ENCODE assay signal across 31 mouse cellular contexts in genomic region chr1:40473640-40474039, GRCm38 (mm10). TPM values are rescaled to one million over a fixed set of nuclear protein-coding genes. Genes with fewer than 3 reads are reported as not detected.
DNase-seq lines count a peak whose midpoint lies in the region; ATAC-seq lines count a peak whose summit lies in the region.
"Had no signal": no experiment of that assay in that cellular context is flagged by ENCODE, and none has a peak within 500 bp of the region (broad histone marks: within the 10 kb centered on the region; RNA-seq: fewer than 3 reads in every experiment).

No protein-coding gene starts in this region.

- H3K27ac ChIP-seq in hindbrain, embryonic 10.5 days, result no peak overlapping the region
- H3K27ac ChIP-seq: embryonic facial prominence, embryonic 15.5 days; forebrain, embryonic 15.5 days; hindbrain, embryonic 15.5 days; kidney, embryonic 15.5 days; neural tube, embryonic 15.5 days; stomach, postnatal 0 days had no signal

- 83% methylated on average over 4 of the region's 4 CpGs for WGBS in hindbrain, embryonic 10.5 days

- H3K4me1 ChIP-seq in hindbrain, embryonic 10.5 days (replicated peaks), result no peaks in the 10 kb centered on the region
- H3K4me1 ChIP-seq: embryonic facial prominence, embryonic 15.5 days; forebrain, embryonic 15.5 days; hindbrain, embryonic 15.5 days; kidney, embryonic 15.5 days; neural tube, embryonic 15.5 days had no signal

- ATAC-seq in granulocyte monocyte progenitor cell, adult 5-6 weeks (replicated peaks; ENCODE audit: poor library complexity, severe bottlenecking), result peak; percentile 80
- ATAC-seq in monocyte, adult 5-6 weeks (replicated peaks; ENCODE audit: insufficient number of reproducible peaks, low FRiP score, low TSS enrichment, poor library complexity, severe bottlenecking), result peak; percentile 89
- ATAC-seq: forebrain, embryonic 15.5 days; intestine, postnatal 0 days had no signal

- H3K36me3 ChIP-seq in hindbrain, embryonic 10.5 days, result no peaks in the 10 kb centered on the region
- H3K36me3 ChIP-seq: embryonic facial prominence, embryonic 15.5 days; forebrain, embryonic 15.5 days; hindbrain, embryonic 15.5 days; kidney, embryonic 15.5 days; neural tube, embryonic 15.5 days had no signal

- no peaks in the 10 kb centered on the region for H3K9me3 ChIP-seq in hindbrain, embryonic 10.5 days
- H3K9me3 ChIP-seq: embryonic facial prominence, embryonic 15.5 days; forebrain, embryonic 15.5 days; hindbrain, embryonic 15.5 days; kidney, embryonic 15.5 days; megakaryocyte, embryonic 14.5 days; neural tube, embryonic 15.5 days had no signal

- H3K27me3 ChIP-seq in hindbrain, embryonic 10.5 days (ENCODE audit: insufficient read depth, poor library complexity, severe bottlenecking), result no peaks in the 10 kb centered on the region
- H3K27me3 ChIP-seq: embryonic facial prominence, embryonic 15.5 days; forebrain, embryonic 15.5 days; hindbrain, embryonic 15.5 days; kidney, embryonic 15.5 days; megakaryocyte, embryonic 14.5 days; neural tube, embryonic 15.5 days had no signal

- H3K4me3 ChIP-seq in hindbrain, embryonic 10.5 days, result no peak overlapping the region
- H3K4me3 ChIP-seq: embryonic facial prominence, embryonic 15.5 days; forebrain, embryonic 15.5 days; hindbrain, embryonic 15.5 days; kidney, embryonic 15.5 days; megakaryocyte, embryonic 14.5 days; myocyte; neural tube, embryonic 15.5 days had no signal

- peak; percentile 68 for DNase-seq in CD4-positive, CD25-positive, alpha-beta regulatory T cell, adult 2 months (ENCODE audit: low read depth, low spot score)
- peak; percentile 31 to 42 for DNase-seq in CD8-positive naive resting alpha-beta T cell, adult 2 months (ENCODE audit: low read depth in 2 of 2, low spot score in 2 of 2)
- DNase-seq in kidney, adult 9 months, result no peak
- no peak for DNase-seq in urinary bladder, adult 18-20 months (ENCODE audit: low spot score in 2 of 2)
- DNase-seq in heart, postnatal 4 days, result no peak
- no peak for DNase-seq in hindbrain, embryonic 10.5 days (ENCODE audit: low spot score)
- DNase-seq: adrenal gland, postnatal 14 days; cerebellum, adult 8-10 months; gastrocnemius, postnatal 36 days; kidney, postnatal 36 days; layer of hippocampus, postnatal 36 days; lung, embryonic 14.5 days; midbrain, embryonic 14.5 days; thymus, adult 2 months had no signal

RNA-seq across cellular contexts. Expression of gene Il18r1, which starts 8.3 kb away (rescaled TPM):
- 2.8 TPM in 1 of 2 replicates, not detected in the other for total RNA-seq in granulocyte monocyte progenitor cell, adult 5-6 weeks (2014; fragmentation: Nextera tagmentation)
- 0.82 and 1.6 TPM in 2 replicates for total RNA-seq in granulocyte monocyte progenitor cell, adult 5-6 weeks (2017)
- 83.7 to 308 TPM (median 89.9 TPM) in 3 replicates for total RNA-seq in monocyte, adult 5-6 weeks (2017)
- total RNA-seq in heart, postnatal 4 days (2021), result 1 to 10 TPM in 1 of 2 experiments, under 1 TPM in 1; 0.98 to 1.6 TPM
- polyA plus RNA-seq in hindbrain, embryonic 10.5 days (2016; fragmentation: Nextera tagmentation; extraction: Ambion mirVana), result not detected in 2 replicates
- total RNA-seq: ES-E14; gastrocnemius, postnatal 36 days; layer of hippocampus, adult 8-10 months; layer of hippocampus, postnatal 36 days had no signal
- polyA plus RNA-seq: C2C12; forebrain, embryonic 15.5 days; hindbrain, embryonic 15.5 days; limb, embryonic 11.5 days; midbrain, embryonic 14.5 days; myocyte; neural tube, embryonic 15.5 days had no signal

RNA-seq across cellular contexts. Expression of gene Il18rap, which starts 41.5 kb away (rescaled TPM):
- 7.3 and 8.7 TPM in 2 replicates for total RNA-seq in granulocyte monocyte progenitor cell, adult 5-6 weeks (2014; fragmentation: Nextera tagmentation)
- total RNA-seq in granulocyte monocyte progenitor cell, adult 5-6 weeks (2017), result 9.0 and 15.9 TPM in 2 replicates
- 129 to 500 TPM (median 141 TPM) in 3 replicates for total RNA-seq in monocyte, adult 5-6 weeks (2017)
- total RNA-seq in heart, postnatal 4 days (2021), result under 1 TPM; 0.07 to 0.25 TPM
- 0.15 and 0.21 TPM in 2 replicates for polyA plus RNA-seq in hindbrain, embryonic 10.5 days (2016; fragmentation: Nextera tagmentation; extraction: Ambion mirVana)
- total RNA-seq: gastrocnemius, postnatal 36 days had no signal
- polyA plus RNA-seq: heart, embryonic 14.5 days; hindbrain, embryonic 15.5 days had no signal

RNA-seq across cellular contexts. Expression of gene Il1rl1, which starts 44.3 kb away (rescaled TPM):
- total RNA-seq in granulocyte monocyte progenitor cell, adult 5-6 weeks (2014; fragmentation: Nextera tagmentation), result 1.1 and 3.3 TPM in 2 replicates
- total RNA-seq in granulocyte monocyte progenitor cell, adult 5-6 weeks (2017), result 2.0 and 2.1 TPM in 2 replicates
- 3.8 to 19.9 TPM (median 18.4 TPM) in 3 replicates for total RNA-seq in monocyte, adult 5-6 weeks (2017)
- total RNA-seq in heart, postnatal 4 days (2021), result 1 to 10 TPM in 1 of 2 experiments, under 1 TPM in 1; 0.77 to 1.4 TPM
- polyA plus RNA-seq in hindbrain, embryonic 10.5 days (2016; fragmentation: Nextera tagmentation; extraction: Ambion mirVana), result 0.03 and 0.04 TPM in 2 replicates
- total RNA-seq: ES-E14 had no signal
- polyA plus RNA-seq: forebrain, embryonic 15.5 days; hindbrain, embryonic 15.5 days; liver, adult 2 months had no signal

Comparison
In these comparisons a context has a peak if more than half of its experiments do, and no peak if none do; other contexts are left out.
1. DNase-seq: peak in CD4-positive, CD25-positive, alpha-beta regulatory T cell, adult 2 months (single experiment) and CD8-positive naive resting alpha-beta T cell, adult 2 months (2 of 2); none in kidney, adult 9 months (single experiment), urinary bladder, adult 18-20 months (0 of 2), heart, postnatal 4 days (single experiment) and hindbrain, embryonic 10.5 days (single experiment).
2. RNA of gene Il18r1, which starts 8.3 kb away (total RNA-seq): 83.7 to 308 TPM in monocyte, adult 5-6 weeks; 0.82 to 2.8 TPM in granulocyte monocyte progenitor cell, adult 5-6 weeks and 0.98 to 1.6 TPM in heart, postnatal 4 days; every median in the first group is over 10 times any median in the second.